Mouse (Mus musculus): ENCODE measurements around the gene Pgm2. TPM values are rescaled to one million over a fixed set of nuclear protein-coding genes. Genes with fewer than 3 reads are reported as not detected.

Gene Pgm2
- 21.5 TPM for polyA plus RNA-seq (2017; shearing (Covaris generic))

GRCm38 (mm10) chr5:64092748-64093292 is at the start of gene Pgm2:
Pgm2 (plus strand) TSS chr5:64092950.

DNA sequence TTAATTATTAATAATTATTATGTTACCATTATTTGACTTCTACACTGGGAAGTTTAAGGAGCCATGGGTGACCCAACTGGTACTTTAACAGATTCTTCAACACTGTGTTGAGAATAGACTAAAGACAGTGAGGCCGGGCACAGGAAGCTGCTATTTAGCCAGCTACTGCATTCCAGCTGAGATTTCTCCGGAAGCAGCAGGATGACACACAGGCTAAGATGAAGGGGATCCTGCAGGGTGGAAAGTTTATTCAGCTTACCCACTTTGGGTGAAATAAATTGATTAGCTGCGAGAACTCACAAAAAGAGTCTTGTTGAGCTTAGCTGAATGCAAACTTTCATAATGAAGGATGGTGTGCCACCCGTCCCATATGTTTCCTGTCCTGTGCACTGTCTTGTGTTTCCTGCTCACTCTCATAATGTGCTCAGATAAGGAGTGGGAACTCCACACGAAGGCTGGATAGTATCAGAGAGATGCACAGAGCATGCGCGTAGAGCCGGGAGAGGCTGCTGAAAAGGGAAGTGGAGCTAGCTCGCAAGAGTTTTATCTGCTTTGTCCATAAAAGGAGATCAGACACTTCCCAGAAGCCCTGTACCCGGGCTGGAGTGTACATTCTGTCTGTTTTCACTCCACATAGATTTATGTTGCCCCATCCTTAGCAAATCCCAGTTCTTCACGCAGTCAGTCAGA is 63.3 kb downstream of the Pgm2 start, which contains the start of gene Tbc1d1:
Tbc1d1 (plus strand) TSS at position 445 of the 690 bp plus-strand sequence.

Other genes starting within 250 kb of the Pgm2 start
- gene Rell1, start 124.1 kb upstream of the Pgm2 start, polyA plus RNA-seq (2017; shearing (Covaris generic)) = 10.1 TPM
- 79.1 TPM for gene Tbc1d1, start 63.4 kb downstream of the Pgm2 start, polyA plus RNA-seq (2017; shearing (Covaris generic))

Data from effector memory CD4-positive, alpha-beta T cell, adult 7 months (primary cell).